Mouse (Mus musculus) liver, embryonic 15.5 days (tissue): Measurements from ENCODE around the gene Pdzd3. TPM values are rescaled to one million over a fixed set of nuclear protein-coding genes. Genes with fewer than 3 reads are reported as not detected.

Experiments
- ATAC-seq: fragments of 200-750 bp; cut with Nextera tagmentation; 2 replicates; pipeline ENCODE4 v1.8.0; 2017; ENCODE audit warnings: moderate number of reproducible peaks, mild to moderate bottlenecking, moderate library complexity; ENCODE audit not compliant: insufficient read depth
- H3K27ac ChIP-seq: fragments of 300-500 bp; sonication (generic); replicated peaks from 2 replicates; pipeline ENCODE4 v1.5.1; 2015; ENCODE audit warnings: mild to moderate bottlenecking, inconsistent platforms
- H3K27me3 ChIP-seq: fragments of 300-500 bp; sonication (generic); 2 replicates; pipeline ENCODE4 v1.6.1; 2015; ENCODE audit warnings: mild to moderate bottlenecking, inconsistent platforms
- H3K36me3 ChIP-seq: fragments of 300-500 bp; sonication (generic); replicated peaks from 2 replicates; pipeline ENCODE4 v1.6.1; 2015; ENCODE audit warnings: moderate library complexity, mild to moderate bottlenecking, inconsistent platforms
- H3K4me1 ChIP-seq: fragments of 300-500 bp; sonication (generic); replicated peaks from 2 replicates; pipeline ENCODE4 v1.6.1; 2015; ENCODE audit warnings: inconsistent platforms
- H3K4me2 ChIP-seq: fragments of 300-500 bp; sonication (generic); 2 replicates; pipeline ENCODE4 v1.6.1; 2015; ENCODE audit warnings: moderate library complexity, mild to moderate bottlenecking, inconsistent platforms
- H3K4me3 ChIP-seq: fragments of 300-500 bp; sonication (generic); replicated peaks from 2 replicates; pipeline ENCODE4 v1.5.1; 2015; ENCODE audit warnings: mild to moderate bottlenecking, inconsistent platforms
- H3K9ac ChIP-seq: fragments of 300-500 bp; sonication (generic); 2 replicates; pipeline ENCODE4 v1.6.1; 2015; ENCODE audit warnings: moderate library complexity, mild to moderate bottlenecking, inconsistent platforms
- H3K9me3 ChIP-seq: fragments of 300-500 bp; sonication (generic); replicated peaks from 2 replicates; pipeline ENCODE4 v1.6.1; 2016; ENCODE audit warnings: inconsistent platforms
- WGBS: fragments of 180-500 bp; shearing (Covaris S2); methylation state at CpG from one replicate; pipeline ENCODE4 v1.1.7; 2015; ENCODE audit warnings: mixed read lengths; ENCODE audit not compliant: insufficient replicate concordance; 5-methylcytosine and 5-hydroxymethylcytosine counted together
- polyA plus RNA-seq: library from polyadenylated mRNA; unstranded; fragments of >200 nt; fragmentation: Nextera tagmentation; extraction: Ambion mirVana; gene quantifications from 2 replicates; pipeline ENCODE4 v1.2.1, GENCODE M21; 2015

Pdzd3 gene
- polyA plus RNA-seq, 1 experiment from 2014 or later: not detected

DNA sequence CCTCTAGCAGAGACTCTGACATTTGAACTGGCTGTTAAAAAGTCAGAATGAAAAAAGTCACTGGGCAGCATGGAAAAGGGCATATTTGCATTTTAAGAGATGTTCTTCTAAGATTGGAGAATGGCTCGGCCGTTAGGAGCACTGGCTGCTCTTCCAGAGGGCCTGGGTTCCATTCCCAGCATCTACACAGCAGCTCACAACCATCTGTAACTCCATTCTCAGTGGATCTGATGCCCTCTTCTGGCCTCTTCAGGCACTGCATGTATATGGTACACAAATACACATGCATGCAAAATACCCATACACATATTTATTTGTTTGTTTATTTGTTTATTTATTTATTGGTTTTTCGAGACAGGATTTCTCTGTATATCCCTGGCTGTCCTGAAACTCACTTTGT lies 17.8 kb upstream of the Pdzd3 start:
- 62% methylated on average over 3 of the region's 3 CpGs for WGBS
- Histone ChIP-seq H3K4me2 (peak overlapping the region; percentile 97), H3K4me3 (no peak overlapping the region), H3K27me3 (no peaks in the 10 kb centered on the region), H3K9ac (no peak overlapping the region), H3K27ac (peak overlapping the region; percentile 88; the same call in 1 of the 2 replicates), H3K4me1 (peaks cover 29% of the 10 kb centered on the region), H3K36me3 (peaks cover 15% of the 10 kb centered on the region), H3K9me3 (no peaks in the 10 kb centered on the region)
- no peak for ATAC-seq

DNA sequence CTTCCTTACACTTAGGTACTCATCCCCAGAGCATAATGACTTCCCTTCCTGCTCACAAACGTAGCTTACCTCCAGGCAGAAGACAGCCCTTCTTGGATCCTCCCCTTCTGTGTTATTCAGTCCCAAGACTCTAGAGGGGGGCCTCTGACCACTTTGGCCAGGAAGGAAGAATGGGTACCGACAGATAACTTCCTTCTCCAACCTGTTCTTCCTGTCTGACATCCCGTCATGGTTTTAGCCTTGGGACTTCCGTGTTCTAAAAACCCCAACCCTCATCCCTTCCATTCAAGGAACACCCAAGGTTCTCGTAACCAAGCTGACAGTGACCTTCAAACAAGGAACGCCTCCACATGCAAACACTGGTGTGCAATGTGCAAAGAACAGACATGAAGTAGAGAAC lies 17.2 kb upstream of the Pdzd3 start, which contains the start of gene Nlrx1:
Gene Nlrx1 (minus strand): TSS at position 168 of the 400 bp plus-strand sequence.
- Histone ChIP-seq H3K27ac (peak within 1 kb of the TSS; percentile 88), H3K4me3 (peak within 1 kb of the TSS; percentile 66), H3K4me1 (peaks cover 29% of the 10 kb centered on the region), H3K4me2 (peak within 1 kb of the TSS; percentile 97), H3K27me3 (no peaks in the 10 kb centered on the region), H3K9me3 (no peaks in the 10 kb centered on the region), H3K36me3 (peaks cover 12% of the 10 kb centered on the region), H3K9ac (peak within 1 kb of the TSS; percentile 77)
- peak; percentile 69 for ATAC-seq
- WGBS: 19% methylated on average over 6 of the region's 6 CpGs

DNA sequence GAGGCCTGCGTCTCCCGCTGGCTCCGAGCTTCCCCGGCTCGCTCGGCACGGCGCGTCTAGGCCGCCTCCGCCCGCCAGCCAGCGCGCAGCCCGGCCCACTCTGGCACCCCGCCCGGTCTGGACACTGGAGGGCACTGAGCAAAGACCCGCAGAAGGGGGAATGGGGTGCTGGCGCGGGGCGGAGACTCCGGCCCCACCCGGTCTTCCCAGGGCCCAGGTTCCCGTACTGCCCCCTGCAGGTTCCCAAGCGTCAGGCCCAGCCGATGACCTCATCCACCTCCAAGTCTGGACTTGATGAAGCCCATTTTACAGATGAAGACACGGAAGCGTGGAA lies 16.7 kb upstream of the Pdzd3 start:
- 1% methylated on average over 27 of the region's 28 CpGs for WGBS
- peaks cover 29% of the 10 kb centered on the region for H3K4me1 ChIP-seq
- no peaks in the 10 kb centered on the region for H3K27me3 ChIP-seq
- peak overlapping the region; percentile 88 for H3K27ac ChIP-seq
- peak overlapping the region; percentile 97 for H3K4me2 ChIP-seq
- peak overlapping the region; percentile 77 for H3K9ac ChIP-seq
- H3K4me3 ChIP-seq: peak overlapping the region; percentile 66
- ATAC-seq: peak; percentile 83
- H3K9me3 ChIP-seq: no peaks in the 10 kb centered on the region
- peaks cover 8% of the 10 kb centered on the region for H3K36me3 ChIP-seq

DNA sequence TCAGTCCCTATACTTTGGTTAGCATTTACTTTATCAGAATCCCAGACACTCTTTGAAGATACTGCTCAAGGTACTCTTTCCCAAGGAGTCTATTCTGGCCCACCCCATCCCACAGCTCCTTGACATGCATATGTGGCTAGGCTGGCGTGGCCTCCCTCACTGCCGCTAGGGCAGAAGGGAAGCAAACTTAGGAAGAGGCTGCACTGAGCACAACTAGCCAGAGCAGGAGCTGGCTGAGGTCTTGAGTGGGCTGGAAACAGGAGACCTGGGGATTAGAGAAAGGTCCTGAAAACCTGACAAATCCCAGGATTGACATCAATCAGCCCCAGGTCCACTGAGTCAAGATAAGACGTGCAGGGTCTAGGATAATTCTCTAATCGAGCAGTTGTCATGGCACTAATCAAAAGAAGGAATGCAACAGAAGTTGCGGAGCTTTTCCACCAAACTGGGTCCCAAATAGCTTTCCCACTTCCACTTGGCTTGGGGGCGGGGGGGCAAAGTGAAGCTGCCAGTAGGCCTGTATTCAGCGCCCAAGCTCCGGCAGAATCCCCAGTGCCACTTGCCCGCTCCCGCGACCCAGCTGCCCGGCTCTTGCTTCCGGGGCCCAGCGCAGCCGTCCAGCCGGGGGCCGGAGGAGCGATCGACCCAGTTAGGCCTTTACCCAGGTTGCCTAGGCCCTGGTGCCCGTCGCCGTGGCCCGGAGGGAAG lies 16.2 kb upstream of the Pdzd3 start:
- WGBS: 8% methylated on average over 23 of the region's 23 CpGs
- ATAC-seq: no peak
- H3K9me3 ChIP-seq: no peaks in the 10 kb centered on the region
- H3K4me2 ChIP-seq: peak overlapping the region; percentile 97
- H3K4me3 ChIP-seq: peak overlapping the region; percentile 66
- peak overlapping the region; percentile 88 for H3K27ac ChIP-seq
- H3K4me1 ChIP-seq: peaks cover 29% of the 10 kb centered on the region
- no peaks in the 10 kb centered on the region for H3K27me3 ChIP-seq
- H3K9ac ChIP-seq: peak overlapping the region; percentile 77
- H3K36me3 ChIP-seq: 0 out of 2 replicates have a peak, but pooled peaks cover 4% of the 10 kb centered on the region

DNA sequence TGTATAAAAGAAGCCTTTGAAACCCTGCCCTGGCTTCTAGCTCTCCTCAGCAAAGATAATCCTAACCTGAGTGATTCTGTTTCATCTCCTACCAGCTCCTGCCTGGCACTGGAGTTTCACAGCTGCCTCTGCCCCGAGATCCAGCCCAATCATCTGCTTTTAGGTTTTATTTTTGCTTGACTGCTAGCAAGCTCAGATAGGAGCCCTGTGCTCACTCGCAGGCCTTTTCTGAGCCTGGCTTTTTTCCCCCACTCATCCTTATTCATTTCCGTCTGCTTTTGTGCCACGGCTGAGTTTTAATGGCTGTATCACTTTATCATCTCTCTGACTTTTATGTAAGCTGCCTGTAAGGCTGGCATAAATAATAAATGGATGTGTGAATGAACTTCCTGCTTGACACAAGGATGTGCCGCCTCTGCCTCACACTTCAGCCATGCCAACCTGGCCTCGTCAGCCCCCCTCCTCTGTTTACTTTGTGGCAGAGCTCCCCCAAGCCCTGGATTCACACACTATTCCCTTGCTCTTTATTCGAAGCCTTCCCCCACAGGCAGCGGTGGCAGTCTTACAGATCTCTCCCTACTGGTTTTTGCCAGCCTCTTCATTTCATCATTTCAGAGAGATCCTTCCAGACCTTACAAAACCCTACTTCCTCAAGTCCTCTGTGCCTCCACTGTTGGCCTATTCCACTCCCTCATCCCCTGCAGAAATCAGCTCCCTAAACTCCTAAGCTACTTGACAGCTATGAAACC lies 15.4 kb upstream of the Pdzd3 start:
- H3K4me2 ChIP-seq: peak overlapping the region; percentile 97
- peak overlapping the region; percentile 66; the same call in 1 of the 2 replicates for H3K4me3 ChIP-seq
- H3K27ac ChIP-seq: 0 out of 2 replicates have a peak overlapping the region, but pooled peaks have one; percentile 88
- H3K9ac ChIP-seq: no peak overlapping the region
- 64% methylated on average over 8 of the region's 8 CpGs for WGBS
- no peak for ATAC-seq
- no peaks in the 10 kb centered on the region for H3K27me3 ChIP-seq
- H3K4me1 ChIP-seq: peaks cover 29% of the 10 kb centered on the region
- H3K36me3 ChIP-seq: 0 out of 2 replicates have a peak, but pooled peaks cover 4% of the 10 kb centered on the region
- no peaks in the 10 kb centered on the region for H3K9me3 ChIP-seq

DNA sequence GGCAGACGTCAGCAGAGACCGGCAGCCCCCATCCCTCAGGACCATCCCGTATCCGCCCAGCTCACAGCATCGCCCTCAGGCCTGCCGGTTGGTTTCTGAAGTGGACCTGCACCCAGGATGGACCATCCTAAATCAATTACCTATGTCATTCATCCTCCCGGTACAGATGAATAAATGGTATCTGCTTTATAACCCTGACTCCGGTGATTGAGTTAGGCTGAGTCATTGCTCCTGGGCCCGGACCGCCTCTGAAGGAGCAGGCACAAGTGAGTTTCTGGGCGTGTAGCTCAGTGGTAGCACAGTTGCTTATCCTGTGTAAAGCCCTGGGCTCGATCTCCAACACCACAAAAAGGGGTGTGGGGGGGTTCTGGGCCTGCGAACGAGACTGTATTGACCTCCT lies 10.1 kb upstream of the Pdzd3 start:
- H3K36me3 ChIP-seq: 0 out of 2 replicates have a peak, but pooled peaks cover 4% of the 10 kb centered on the region

DNA sequence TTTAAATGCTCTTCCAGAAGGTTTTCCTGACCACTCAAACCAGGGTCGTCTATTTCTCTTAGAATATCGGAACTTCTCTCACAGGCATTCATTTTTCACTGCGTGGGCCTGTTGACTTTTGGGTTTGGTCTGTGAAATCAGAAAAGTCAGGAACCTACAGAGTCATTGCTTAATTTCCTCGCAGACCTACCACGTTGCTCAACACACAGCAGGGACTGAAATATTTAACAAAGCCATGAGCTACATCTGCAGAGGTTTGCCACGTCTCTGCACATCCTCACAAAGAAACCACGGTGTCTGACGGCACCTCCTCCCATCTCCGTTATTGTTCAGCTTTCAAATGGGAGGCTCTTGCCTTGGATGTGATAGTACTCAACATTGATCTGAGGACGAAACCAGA lies 7.7 kb upstream of the Pdzd3 start:
- no peak overlapping the region for H3K4me2 ChIP-seq
- peak overlapping the region; percentile 51 for H3K27ac ChIP-seq
- H3K4me1 ChIP-seq: peaks cover 22% of the 10 kb centered on the region; the same call in 1 of the 2 replicates
- H3K9ac ChIP-seq: no peak overlapping the region
- 49% methylated on average over 10 of the region's 10 CpGs for WGBS
- 0 out of 2 replicates have a peak, but pooled peaks cover 4% of the 10 kb centered on the region for H3K36me3 ChIP-seq
- ATAC-seq: no peak
- H3K9me3 ChIP-seq: no peaks in the 10 kb centered on the region
- no peaks in the 10 kb centered on the region for H3K27me3 ChIP-seq
- H3K4me3 ChIP-seq: no peak overlapping the region

More for the DNA sequence above, 10.1 kb upstream of the Pdzd3 start:
- H3K4me2 ChIP-seq: no peak overlapping the region
- H3K9me3 ChIP-seq: no peaks in the 10 kb centered on the region
- H3K9ac ChIP-seq: no peak overlapping the region
- H3K27ac ChIP-seq: no peak overlapping the region
- H3K27me3 ChIP-seq: no peaks in the 10 kb centered on the region
- peaks cover 10% of the 10 kb centered on the region; the same call in 1 of the 2 replicates for H3K4me1 ChIP-seq
- no peak for ATAC-seq
- no peak overlapping the region for H3K4me3 ChIP-seq
- WGBS: 71% methylated on average over 14 of the region's 14 CpGs

DNA sequence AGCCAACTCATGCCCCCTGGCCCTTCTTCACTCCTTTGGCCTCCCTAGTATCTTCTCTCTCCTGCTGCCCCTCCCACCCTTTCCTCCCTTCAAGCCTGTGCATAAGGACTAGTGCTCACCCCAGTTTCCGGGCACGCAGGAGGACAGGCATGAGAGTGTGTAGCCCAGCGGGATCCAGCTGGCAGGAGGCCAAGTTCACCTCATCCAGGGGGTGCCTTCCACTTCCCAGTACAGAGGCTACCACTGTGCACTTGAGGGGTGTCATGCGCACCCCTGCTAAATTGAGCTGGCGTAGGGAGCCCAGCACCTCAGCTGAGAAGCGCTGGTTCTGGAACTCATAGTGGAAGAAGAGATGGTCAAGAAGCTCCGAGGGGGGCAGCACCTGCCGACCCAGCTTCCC lies 4.9 kb upstream of the Pdzd3 start:
- Histone ChIP-seq H3K27ac (peak overlapping the region; percentile 38; the same call in 1 of the 2 replicates), H3K36me3 (no peaks in the 10 kb centered on the region), H3K27me3 (peaks cover 4% of the 10 kb centered on the region; the same call in 1 of the 2 replicates), H3K4me3 (no peak overlapping the region), H3K4me2 (no peak overlapping the region), H3K9me3 (no peaks in the 10 kb centered on the region), H3K4me1 (peaks cover 20% of the 10 kb centered on the region; the same call in 1 of the 2 replicates), H3K9ac (no peak overlapping the region)
- ATAC-seq: no peak
- WGBS: 74% methylated on average over 8 of the region's 8 CpGs

DNA sequence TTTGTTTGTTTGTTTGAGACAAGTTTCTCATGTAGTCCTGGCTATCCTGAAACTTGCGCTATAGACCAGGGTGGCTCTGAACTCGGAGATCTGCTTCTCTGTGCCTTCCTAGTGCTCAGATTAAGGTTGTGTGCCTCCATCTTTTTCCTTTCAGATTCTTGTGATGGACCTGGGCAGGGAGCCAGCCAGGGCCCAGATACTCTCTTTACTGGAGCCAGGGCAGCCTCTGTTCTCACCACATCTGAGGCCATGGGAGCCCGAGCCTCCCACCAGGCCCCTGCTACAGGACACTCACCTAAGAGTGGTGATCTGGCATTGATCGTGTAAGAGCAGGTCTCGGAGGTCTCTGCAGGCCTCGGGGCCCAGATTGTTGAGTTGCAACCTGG lies 3.9 kb upstream of the Pdzd3 start:
- Histone ChIP-seq H3K9me3 (no peaks in the 10 kb centered on the region), H3K4me2 (no peak overlapping the region), H3K27ac (peak overlapping the region; percentile 38; the same call in 1 of the 2 replicates), H3K4me1 (peaks cover 26% of the 10 kb centered on the region), H3K9ac (no peak overlapping the region), H3K36me3 (no peaks in the 10 kb centered on the region), H3K4me3 (no peak overlapping the region), H3K27me3 (peaks cover 7% of the 10 kb centered on the region; the same call in 1 of the 2 replicates)
- ATAC-seq: no peak
- 66% methylated on average over 6 of the region's 6 CpGs for WGBS

DNA sequence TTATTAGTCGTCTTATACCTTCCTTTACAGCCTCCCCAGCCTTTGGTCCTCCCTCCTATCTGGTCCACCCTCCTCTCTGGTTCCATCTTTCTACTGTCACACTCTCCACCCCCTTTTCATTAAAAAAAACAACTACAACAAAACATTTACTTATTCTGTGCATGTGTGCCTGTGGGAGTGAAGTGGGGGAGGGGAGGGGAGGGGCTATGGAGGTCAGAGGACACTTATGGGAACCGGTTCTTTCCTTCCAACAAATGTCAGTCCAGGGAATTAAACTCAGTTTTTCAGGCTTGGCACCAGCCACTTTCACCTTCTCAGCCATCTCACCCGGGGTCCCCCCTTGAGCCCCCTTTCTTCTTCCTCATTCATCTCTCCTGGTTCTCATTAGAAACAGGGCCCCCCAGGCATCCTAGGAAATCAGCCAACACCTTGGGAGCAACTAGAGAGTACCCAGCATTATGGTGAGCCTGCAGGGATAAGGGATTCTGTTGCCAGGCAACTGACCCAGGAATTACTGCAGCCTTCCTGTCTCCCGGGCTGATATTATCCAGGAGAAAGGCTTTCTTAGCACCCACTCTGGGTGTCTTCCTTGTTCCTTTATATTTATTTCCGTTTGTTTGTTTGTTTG lies 3.4 kb upstream of the Pdzd3 start:
- H3K27ac ChIP-seq: no peak overlapping the region
- 48% methylated on average over 5 of the region's 5 CpGs for WGBS
- H3K9me3 ChIP-seq: no peaks in the 10 kb centered on the region
- peaks cover 12% of the 10 kb centered on the region; the same call in 1 of the 2 replicates for H3K27me3 ChIP-seq
- no peak overlapping the region for H3K4me2 ChIP-seq
- no peak for ATAC-seq
- no peaks in the 10 kb centered on the region for H3K36me3 ChIP-seq
- peaks cover 32% of the 10 kb centered on the region for H3K4me1 ChIP-seq
- no peak overlapping the region for H3K4me3 ChIP-seq
- H3K9ac ChIP-seq: no peak overlapping the region

DNA sequence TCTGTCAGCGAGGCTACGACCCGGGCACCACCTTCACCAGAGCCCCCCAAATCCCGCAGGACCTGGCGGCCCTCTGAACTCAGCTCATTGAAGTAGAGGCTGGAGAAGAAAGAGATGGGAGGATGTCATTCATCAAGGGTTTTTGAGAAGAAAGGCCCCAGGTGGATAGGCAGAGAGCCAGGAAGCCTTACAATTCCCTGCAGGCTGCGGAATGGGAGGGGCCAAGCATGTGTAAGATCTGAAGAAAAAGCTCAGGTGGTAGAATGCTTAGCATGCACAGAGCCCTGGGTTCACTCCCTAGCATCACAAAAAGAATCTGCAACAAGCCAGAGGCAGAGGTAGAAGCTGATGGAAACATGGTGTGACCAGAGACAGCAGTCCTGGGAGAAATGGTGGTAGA lies 2.2 kb upstream of the Pdzd3 start:
- H3K4me1 ChIP-seq: peaks cover 35% of the 10 kb centered on the region
- H3K4me3 ChIP-seq: no peak overlapping the region
- no peak overlapping the region for H3K27ac ChIP-seq
- no peaks in the 10 kb centered on the region for H3K36me3 ChIP-seq
- H3K27me3 ChIP-seq: peaks cover 22% of the 10 kb centered on the region
- ATAC-seq: no peak
- H3K4me2 ChIP-seq: no peak overlapping the region
- no peak overlapping the region for H3K9ac ChIP-seq
- no peaks in the 10 kb centered on the region for H3K9me3 ChIP-seq
- WGBS: 79% methylated on average over 6 of the region's 6 CpGs
